ENCODE assay signal across 31 mouse cellular contexts in the genomic region with DNA sequence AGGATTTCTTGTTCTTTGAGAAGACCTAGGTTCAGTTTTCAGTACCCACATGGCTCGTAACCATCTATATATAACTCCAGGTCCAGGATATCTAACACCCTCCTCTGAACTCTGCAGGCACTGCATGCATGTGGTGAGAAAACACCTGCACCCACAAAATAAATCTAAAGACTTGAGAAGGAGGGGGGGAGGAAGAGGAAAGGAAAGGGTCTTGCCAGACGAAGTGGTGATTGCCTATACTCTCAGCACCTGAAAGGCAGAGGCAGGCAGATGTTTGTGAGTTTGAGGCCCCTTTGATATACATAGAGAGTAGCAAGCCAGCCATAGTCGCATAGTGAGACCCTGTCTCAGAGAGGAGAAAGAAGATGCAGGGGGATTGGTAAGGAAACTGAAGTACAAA. TPM values are rescaled to one million over a fixed set of nuclear protein-coding genes. Genes with fewer than 3 reads are reported as not detected.
"Had no signal": no experiment of that assay in that cellular context is flagged by ENCODE, and none has a peak within 500 bp of the region (broad histone marks: within the 10 kb centered on the region; RNA-seq: fewer than 3 reads in every experiment).

No protein-coding gene starts in this region.

- H3K4me2 ChIP-seq: limb, embryonic 13.5 days; liver, embryonic 13.5 days; midbrain, embryonic 11.5 days; neural tube, embryonic 12.5 days had no signal

- H3K27ac ChIP-seq: kidney, postnatal 0 days; layer of hippocampus, adult 2 months; limb, embryonic 10.5 days; limb, embryonic 13.5 days; liver, embryonic 13.5 days; neural tube, embryonic 12.5 days had no signal

- DNase-seq: kidney, adult 2 months; kidney, postnatal 25 days; layer of hippocampus, adult 9-11 months; liver, embryonic 13.5 days; lung, adult 2 months; lung, postnatal 14 days; lung, postnatal 4 days; midbrain, embryonic 14.5 days; retina, postnatal 1 day had no signal

- H3K36me3 ChIP-seq: limb, embryonic 10.5 days; liver, embryonic 13.5 days; neural tube, embryonic 12.5 days had no signal

- H3K9me3 ChIP-seq: limb, embryonic 10.5 days; limb, embryonic 13.5 days; liver, embryonic 13.5 days; neural tube, embryonic 12.5 days had no signal

- H3K27me3 ChIP-seq: limb, embryonic 13.5 days; neural tube, embryonic 12.5 days had no signal

- H3K4me3 ChIP-seq: layer of hippocampus, adult 2 months; limb, embryonic 10.5 days; limb, embryonic 13.5 days; liver, embryonic 13.5 days; neural tube, embryonic 12.5 days had no signal

- H3K9ac ChIP-seq: limb, embryonic 13.5 days; liver, embryonic 13.5 days; neural tube, embryonic 12.5 days had no signal

- ATAC-seq: intestine, embryonic 16.5 days had no signal

RNA-seq across cellular contexts. Expression of a gene that starts 27.1 kb away (rescaled TPM):
- total RNA-seq: layer of hippocampus, adult 2 months; layer of hippocampus, postnatal 25 days; left cerebral cortex, adult 18-20 months; left cerebral cortex, postnatal 25 days; liver, adult 2 months; megakaryocyte progenitor cell, adult 5-6 weeks; megakaryocyte-erythroid progenitor cell, adult 5-6 weeks; neutrophil, adult 5-6 weeks had no signal
- polyA plus RNA-seq: liver, adult 2 months; testis, adult 2 months had no signal

RNA-seq across cellular contexts. Expression of a gene that starts 28.0 kb away (rescaled TPM):
- total RNA-seq: layer of hippocampus, adult 2 months; layer of hippocampus, postnatal 25 days; left cerebral cortex, adult 18-20 months; left cerebral cortex, postnatal 25 days; liver, adult 2 months; megakaryocyte progenitor cell, adult 5-6 weeks; megakaryocyte-erythroid progenitor cell, adult 5-6 weeks; neutrophil, adult 5-6 weeks had no signal
- polyA plus RNA-seq: intestine, embryonic 16.5 days; kidney, adult 2 months; kidney, embryonic 14.5 days; kidney, postnatal 0 days; large intestine, adult 2 months; limb, embryonic 10.5 days; limb, embryonic 13.5 days; liver, adult 2 months; liver, embryonic 13.5 days; liver, embryonic 16.5 days; lung, adult 2 months; lung, embryonic 16.5 days; midbrain, embryonic 11.5 days; midbrain, embryonic 14.5 days; neural tube, embryonic 12.5 days; small intestine, adult 2 months; spleen, adult 2 months; stomach, embryonic 16.5 days; testis, adult 2 months had no signal

RNA-seq across cellular contexts. Expression of a gene that starts 29.4 kb away (rescaled TPM):
- total RNA-seq: layer of hippocampus, adult 2 months; left cerebral cortex, adult 18-20 months; left cerebral cortex, postnatal 25 days; liver, adult 2 months had no signal
- polyA plus RNA-seq: liver, adult 2 months; small intestine, adult 2 months; testis, adult 2 months had no signal

RNA-seq across cellular contexts. Expression of a gene that starts 50.0 kb away (rescaled TPM):
- total RNA-seq: layer of hippocampus, adult 2 months; layer of hippocampus, postnatal 25 days; left cerebral cortex, postnatal 25 days; liver, adult 2 months; megakaryocyte progenitor cell, adult 5-6 weeks; megakaryocyte-erythroid progenitor cell, adult 5-6 weeks; neutrophil, adult 5-6 weeks had no signal
- polyA plus RNA-seq: kidney, embryonic 14.5 days; kidney, postnatal 0 days; limb, embryonic 10.5 days; limb, embryonic 13.5 days; liver, embryonic 13.5 days; liver, embryonic 16.5 days; lung, embryonic 16.5 days; midbrain, embryonic 11.5 days; midbrain, embryonic 14.5 days; neural tube, embryonic 12.5 days; testis, adult 2 months had no signal
